Mouse (Mus musculus): ENCODE results near the gene Fcor.

DNA sequence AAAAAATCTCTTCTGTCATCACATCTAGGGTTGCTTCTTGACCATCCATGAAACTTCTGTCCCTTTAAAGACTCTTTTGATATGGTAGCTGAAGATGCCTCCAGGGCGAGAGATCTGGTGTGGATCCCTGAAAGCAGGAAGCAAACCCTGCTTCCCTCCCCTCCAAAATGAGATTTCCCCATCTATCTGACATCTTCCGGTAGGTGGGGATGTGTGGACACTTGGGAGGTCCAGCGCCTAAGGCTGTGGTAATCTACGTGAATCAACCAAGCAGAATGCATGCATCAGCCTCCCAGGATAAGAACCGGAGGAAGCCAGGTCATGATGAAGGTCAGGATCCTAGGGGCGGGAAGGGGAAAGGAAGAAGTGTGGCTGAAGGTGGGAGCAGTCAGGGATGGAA lies 6.7 kb downstream of the Fcor start, which contains the start of gene Mcemp1:
- TF ChIP-seq CTCF (IDR thresholded peaks at IDR 0.05; ENCODE audit: low read depth): no peak
- TF ChIP-seq EP300 (IDR thresholded peaks at IDR 0.05; ENCODE audit: low read depth): no peak
